Mouse (Mus musculus): Measurements from ENCODE around the gene Piezo1. TPM values are rescaled to one million over a fixed set of nuclear protein-coding genes. Genes with fewer than 3 reads are reported as not detected.

Gene Piezo1
- polyA plus RNA-seq, 1 experiment = 7.6 TPM

GRCm38 (mm10) chr8:122548891-122549439, 2.2 kb downstream of the Piezo1 start:
- Histone ChIP-seq H3K27ac (ENCODE audit: insufficient read depth, low read length) (no peak overlapping the region), H3K4me3 (ENCODE audit: insufficient read depth, low read length) (no peak overlapping the region), H3K4me1 (ENCODE audit: control insufficient read depth, insufficient read depth, low read length) (peaks cover 4% of the 10 kb centered on the region)
- TF ChIP-seq CTCF (IDR thresholded peaks at IDR 0.05; ENCODE audit: extremely low read depth, insufficient read depth, low read length) = no peak
- TF ChIP-seq POLR2A (IDR thresholded peaks at IDR 0.05; ENCODE audit: extremely low read depth, insufficient read depth, low read length) = no peak

DNA sequence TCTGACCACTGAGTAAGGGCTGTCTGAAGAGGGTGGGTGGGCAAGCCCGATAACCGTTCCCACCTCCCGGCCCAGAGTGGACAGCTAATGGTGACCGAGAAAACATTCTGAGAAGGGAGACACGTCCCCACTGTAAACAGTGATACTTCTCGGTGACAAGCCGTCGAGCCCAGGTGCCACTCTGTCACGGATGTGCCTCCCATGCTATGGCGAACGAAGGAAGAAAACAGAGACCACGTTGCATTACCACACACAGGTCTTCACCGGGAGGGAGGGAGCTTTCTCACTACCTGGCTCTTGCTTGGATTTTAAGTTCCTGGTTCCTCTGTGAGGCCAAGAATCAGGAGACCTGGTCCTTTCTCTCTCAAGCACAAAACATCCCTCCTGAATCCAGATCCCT, 2.8 kb downstream of the Piezo1 start:
- no peak overlapping the region for H3K27ac ChIP-seq (ENCODE audit: insufficient read depth, low read length)
- H3K4me3 ChIP-seq (ENCODE audit: insufficient read depth, low read length) = no peak overlapping the region
- TF ChIP-seq POLR2A (IDR thresholded peaks at IDR 0.05; ENCODE audit: extremely low read depth, insufficient read depth, low read length) (no peak), CTCF (IDR thresholded peaks at IDR 0.05; ENCODE audit: extremely low read depth, insufficient read depth, low read length) (no peak)
- H3K4me1 ChIP-seq (ENCODE audit: control insufficient read depth, insufficient read depth, low read length) = peaks cover 4% of the 10 kb centered on the region

- H3K4me3 ChIP-seq (ENCODE audit: insufficient read depth, low read length) = no peak overlapping the region
- no peak overlapping the region for H3K27ac ChIP-seq (ENCODE audit: insufficient read depth, low read length)
- H3K4me1 ChIP-seq (ENCODE audit: control insufficient read depth, insufficient read depth, low read length) = peaks cover 4% of the 10 kb centered on the region
- TF ChIP-seq CTCF (IDR thresholded peaks at IDR 0.05; ENCODE audit: extremely low read depth, insufficient read depth, low read length) = no peak
- TF ChIP-seq POLR2A (IDR thresholded peaks at IDR 0.05; ENCODE audit: extremely low read depth, insufficient read depth, low read length) = no peak
These were observed 3.3 kb downstream of the Piezo1 start for GRCm38 (mm10) chr8:122547815-122548214.

- Histone ChIP-seq H3K4me3 (ENCODE audit: insufficient read depth, low read length) (no peak overlapping the region), H3K27ac (ENCODE audit: insufficient read depth, low read length) (no peak overlapping the region), H3K4me1 (ENCODE audit: control insufficient read depth, insufficient read depth, low read length) (peaks cover 4% of the 10 kb centered on the region)
- TF ChIP-seq POLR2A (IDR thresholded peaks at IDR 0.05; ENCODE audit: extremely low read depth, insufficient read depth, low read length) = no peak
These were observed 4.2 kb downstream of the Piezo1 start for GRCm38 (mm10) chr8:122546811-122547453.

GRCm38 (mm10) chr8:122546066-122546755, 4.9 kb downstream of the Piezo1 start:
- TF ChIP-seq CTCF (IDR thresholded peaks at IDR 0.05; ENCODE audit: extremely low read depth, insufficient read depth, low read length) = no peak
- no peak for TF ChIP-seq POLR2A (IDR thresholded peaks at IDR 0.05; ENCODE audit: extremely low read depth, insufficient read depth, low read length)
- H3K4me3 ChIP-seq (ENCODE audit: insufficient read depth, low read length) = no peak overlapping the region
- no peak overlapping the region for H3K27ac ChIP-seq (ENCODE audit: insufficient read depth, low read length)
- peaks cover 4% of the 10 kb centered on the region for H3K4me1 ChIP-seq (ENCODE audit: control insufficient read depth, insufficient read depth, low read length)

- Histone ChIP-seq H3K4me1 (ENCODE audit: control insufficient read depth, insufficient read depth, low read length) (peaks cover 2% of the 10 kb centered on the region; the same call in 1 of the 2 replicates), H3K4me3 (ENCODE audit: insufficient read depth, low read length) (no peak overlapping the region), H3K27ac (ENCODE audit: insufficient read depth, low read length) (no peak overlapping the region)
- TF ChIP-seq CTCF (IDR thresholded peaks at IDR 0.05; ENCODE audit: extremely low read depth, insufficient read depth, low read length) (no peak), POLR2A (IDR thresholded peaks at IDR 0.05; ENCODE audit: extremely low read depth, insufficient read depth, low read length) (no peak)
These were observed 7.0 kb downstream of the Piezo1 start for GRCm38 (mm10) chr8:122544138-122544537.

GRCm38 (mm10) chr8:122538310-122539076, 12.6 kb downstream of the Piezo1 start:
- no peak for TF ChIP-seq POLR2A (IDR thresholded peaks at IDR 0.05; ENCODE audit: extremely low read depth, insufficient read depth, low read length)
- no peak for TF ChIP-seq CTCF (IDR thresholded peaks at IDR 0.05; ENCODE audit: extremely low read depth, insufficient read depth, low read length)
- no peak overlapping the region for H3K4me3 ChIP-seq (ENCODE audit: insufficient read depth, low read length)
- H3K27ac ChIP-seq (ENCODE audit: insufficient read depth, low read length) = no peak overlapping the region
- H3K4me1 ChIP-seq (ENCODE audit: control insufficient read depth, insufficient read depth, low read length) = no peaks in the 10 kb centered on the region

- no peaks in the 10 kb centered on the region for H3K4me1 ChIP-seq (ENCODE audit: control insufficient read depth, insufficient read depth, low read length)
- no peak overlapping the region for H3K4me3 ChIP-seq (ENCODE audit: insufficient read depth, low read length)
- TF ChIP-seq POLR2A (IDR thresholded peaks at IDR 0.05; ENCODE audit: extremely low read depth, insufficient read depth, low read length) (no peak), CTCF (IDR thresholded peaks at IDR 0.05; ENCODE audit: extremely low read depth, insufficient read depth, low read length) (no peak)
- H3K27ac ChIP-seq (ENCODE audit: insufficient read depth, low read length) = no peak overlapping the region
These were observed 13.3 kb downstream of the Piezo1 start for GRCm38 (mm10) chr8:122537812-122538211.

DNA sequence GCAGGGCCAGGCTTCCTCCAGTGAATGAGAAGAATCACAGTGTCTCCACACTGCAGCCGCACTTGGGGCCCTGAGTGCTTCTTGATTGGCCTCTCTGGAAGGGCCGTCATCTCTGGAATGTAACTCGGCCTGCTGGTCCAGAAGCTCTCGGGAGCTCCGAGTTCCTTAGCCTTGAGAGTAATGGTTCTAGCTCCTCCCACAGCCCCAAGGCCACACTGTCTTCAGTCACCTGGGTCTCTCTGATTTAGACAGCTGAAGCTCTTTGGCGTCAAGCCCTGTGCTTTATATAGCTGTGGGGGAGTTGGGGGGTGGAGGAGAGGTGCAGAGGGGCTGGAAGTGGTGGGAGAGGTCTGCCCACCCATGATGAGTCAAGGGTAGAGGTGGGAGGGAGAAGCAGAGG, 14.1 kb downstream of the Piezo1 start:
- Histone ChIP-seq H3K27ac (ENCODE audit: insufficient read depth, low read length) (no peak overlapping the region), H3K4me1 (ENCODE audit: control insufficient read depth, insufficient read depth, low read length) (no peaks in the 10 kb centered on the region), H3K4me3 (ENCODE audit: insufficient read depth, low read length) (no peak overlapping the region)
- no peak for TF ChIP-seq CTCF (IDR thresholded peaks at IDR 0.05; ENCODE audit: extremely low read depth, insufficient read depth, low read length)
- TF ChIP-seq POLR2A (IDR thresholded peaks at IDR 0.05; ENCODE audit: extremely low read depth, insufficient read depth, low read length) = no peak
